Mouse (Mus musculus) heart, embryonic 10.5 days (tissue): ENCODE results near the gene Dhx16. TPM values are rescaled to one million over a fixed set of nuclear protein-coding genes. Genes with fewer than 3 reads are reported as not detected.

Experiments used
- DNase-seq: peaks from one replicate; pipeline ENCODE4 v3.0.0-alpha.2; 2017; ENCODE audit warnings: low spot score
- H3K27ac ChIP-seq: fragments of 300-500 bp; sonication (generic); 2 replicates; pipeline ENCODE4 v1.5.1; 2016; ENCODE audit warnings: mild to moderate bottlenecking
- H3K27me3 ChIP-seq: fragments of 300-500 bp; sonication (generic); 2 replicates; pipeline ENCODE4 v1.6.1; 2016; ENCODE audit warnings: mild to moderate bottlenecking; ENCODE audit not compliant: poor library complexity, insufficient read depth, severe bottlenecking
- H3K36me3 ChIP-seq: fragments of 300-500 bp; sonication (generic); 2 replicates; pipeline ENCODE4 v1.6.1; 2016; ENCODE audit warnings: mild to moderate bottlenecking, moderate library complexity
- H3K4me1 ChIP-seq: fragments of 300-500 bp; sonication (generic); 2 replicates; pipeline ENCODE4 v1.6.1; 2016; ENCODE audit warnings: mild to moderate bottlenecking
- H3K4me3 ChIP-seq: fragments of 300-500 bp; sonication (generic); 2 replicates; pipeline ENCODE4 v1.5.1; 2016; ENCODE audit warnings: mild to moderate bottlenecking, moderate library complexity
- H3K9me3 ChIP-seq: fragments of 300-500 bp; sonication (generic); 2 replicates; pipeline ENCODE4 v1.6.1; 2016; ENCODE audit warnings: mild to moderate bottlenecking, moderate library complexity
- WGBS: fragments of 180-500 bp; shearing (Covaris S2); methylation state at CpG from one replicate; pipeline ENCODE4 v1.1.7; 2016; 5-methylcytosine and 5-hydroxymethylcytosine counted together
- polyA plus RNA-seq: library from polyadenylated mRNA; unstranded; fragments of >200 nt; fragmentation: Nextera tagmentation; extraction: Ambion mirVana; gene quantifications from 2 replicates; pipeline ENCODE4 v1.2.1, GENCODE M21; 2016

Gene Dhx16
- polyA plus RNA-seq, 1 experiment from 2014 or later: 44.5 TPM

DNA sequence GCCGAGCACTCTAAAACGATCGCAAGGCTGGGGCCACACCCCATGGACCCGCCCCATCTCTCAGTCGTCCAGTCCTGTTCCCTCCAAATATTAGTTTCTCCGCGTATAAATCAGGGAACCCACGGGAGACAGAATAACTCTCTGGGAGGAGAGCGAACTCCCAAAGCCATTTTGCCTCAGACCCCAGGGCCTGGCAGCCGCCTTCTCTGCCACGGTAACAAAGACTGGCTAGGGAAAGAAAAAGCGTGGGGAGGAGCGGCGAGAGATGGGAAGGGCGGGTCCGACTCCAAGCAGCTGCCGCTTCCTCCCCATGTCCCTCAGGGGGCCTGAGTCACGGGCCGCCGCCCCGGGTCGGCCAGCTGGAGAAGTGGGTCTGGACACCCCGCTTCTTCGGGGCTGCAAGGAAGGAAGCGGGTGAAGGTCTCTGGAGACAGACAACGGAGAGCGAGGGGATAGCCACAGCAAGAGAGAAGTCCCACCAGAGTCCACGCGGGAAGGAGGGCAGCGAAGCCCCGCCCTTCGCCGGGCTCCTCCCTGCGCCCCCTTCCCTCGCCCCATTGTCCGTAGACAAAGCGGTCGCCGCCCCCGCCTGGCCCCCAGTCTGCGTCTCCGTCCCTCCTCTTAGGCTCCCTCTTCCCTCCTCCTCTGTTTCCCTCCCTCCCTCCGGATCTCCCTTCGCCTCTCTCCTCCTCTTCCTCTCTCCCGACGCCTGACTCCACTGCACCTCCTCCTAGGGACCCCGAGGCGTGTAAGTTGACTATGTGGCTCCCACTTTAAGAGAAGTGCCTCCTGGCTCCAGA is 13.9 kb upstream of the Dhx16 start, which contains the start of gene Ppp1r18:
Gene Ppp1r18, plus strand, starts transcription at position 113 of the 800 bp plus-strand sequence.
- Histone ChIP-seq H3K9me3 (no peaks in the 10 kb centered on the region), H3K4me1 (peaks cover 61% of the 10 kb centered on the region), H3K4me3 (peak within 1 kb of the TSS; percentile 71), H3K27me3 (no peaks in the 10 kb centered on the region), H3K36me3 (peaks cover 12% of the 10 kb centered on the region), H3K27ac (peak within 1 kb of the TSS; percentile 93)
- WGBS: under 1% methylated on average over 45 of the region's 48 CpGs
- peak; percentile 93 for DNase-seq

DNA sequence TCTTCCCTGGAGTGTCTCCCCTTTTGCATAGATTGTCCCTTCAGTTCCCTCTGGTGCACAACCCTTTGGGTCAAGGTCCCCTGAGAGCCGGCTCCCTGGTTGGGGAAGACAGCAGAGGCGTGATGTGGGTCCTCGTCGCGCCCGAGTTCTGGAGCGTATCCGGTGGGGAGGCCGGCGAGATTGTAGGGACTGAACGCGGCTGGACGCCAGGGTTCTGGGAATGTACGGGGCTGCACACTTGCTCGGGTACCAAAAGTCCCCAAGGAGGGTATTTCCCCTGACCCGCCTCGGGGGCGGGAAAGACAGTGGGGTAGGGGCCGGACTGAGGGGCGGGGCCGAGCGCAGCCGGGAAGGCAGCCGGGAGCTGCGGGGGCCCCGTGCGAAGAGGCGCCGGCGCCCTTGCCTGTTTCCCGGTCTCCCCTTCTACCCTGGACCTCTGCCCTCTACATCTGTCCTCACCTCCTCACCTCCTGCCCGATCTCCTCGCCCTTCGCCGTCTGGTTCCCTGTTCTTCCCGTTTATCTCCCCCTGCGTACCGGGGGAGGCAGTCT is 13.3 kb upstream of the Dhx16 start:
- no peaks in the 10 kb centered on the region for H3K9me3 ChIP-seq
- peaks cover 62% of the 10 kb centered on the region for H3K4me1 ChIP-seq
- H3K27me3 ChIP-seq: no peaks in the 10 kb centered on the region
- H3K36me3 ChIP-seq: peaks cover 19% of the 10 kb centered on the region
- peak overlapping the region; percentile 93 for H3K27ac ChIP-seq
- H3K4me3 ChIP-seq: peak overlapping the region; percentile 71
- under 1% methylated on average over 35 of the region's 38 CpGs for WGBS
- DNase-seq: peak; percentile 87

DNA sequence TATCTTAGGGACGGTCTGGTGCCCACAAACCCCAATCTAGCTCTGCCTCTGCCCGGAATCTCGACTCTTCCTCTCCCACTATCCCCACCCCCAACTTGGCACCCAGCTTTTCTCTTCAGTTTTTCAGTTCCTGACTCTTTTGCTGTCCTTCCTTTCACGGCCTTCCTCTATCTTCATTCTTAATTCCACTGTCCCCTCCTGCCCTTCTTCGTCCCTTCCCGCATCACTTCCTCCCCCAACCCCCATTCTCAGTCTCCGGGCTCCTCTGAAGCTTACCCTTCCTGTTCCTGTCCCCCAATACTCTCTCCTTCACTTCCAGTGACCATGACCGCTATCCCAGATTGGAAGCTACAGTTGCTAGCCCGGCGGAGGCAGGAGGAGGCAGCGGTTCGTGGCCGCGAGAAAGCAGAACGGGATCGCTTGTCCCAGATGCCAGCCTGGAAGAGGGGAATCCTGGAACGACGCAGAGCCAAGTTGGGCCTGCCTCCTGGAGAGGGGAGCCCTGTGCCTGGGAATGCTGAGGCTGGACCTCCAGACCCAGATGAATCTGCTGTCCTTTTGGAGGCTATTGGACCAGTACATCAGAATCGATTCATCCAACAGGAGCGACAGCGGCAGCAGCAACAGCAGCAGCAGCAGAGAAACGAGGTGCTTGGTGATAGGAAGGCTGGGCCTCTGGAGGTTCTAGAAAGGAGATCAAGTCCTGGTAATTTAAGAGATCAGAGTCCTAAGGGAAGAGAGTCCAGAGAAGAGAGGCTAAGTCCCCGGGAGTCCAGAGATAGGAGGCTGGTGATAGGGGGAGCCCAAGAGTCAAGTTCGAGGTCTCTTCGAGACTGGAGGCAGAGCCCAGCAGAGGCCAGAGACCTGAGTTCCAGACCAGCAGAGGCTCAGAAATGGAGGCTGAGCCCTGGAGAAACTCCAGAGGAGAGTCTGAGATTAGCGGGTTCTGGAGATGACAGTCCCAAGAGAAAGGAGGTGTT is 12.4 kb upstream of the Dhx16 start:
- DNase-seq: peak; percentile 75
- H3K9me3 ChIP-seq: no peaks in the 10 kb centered on the region
- H3K27ac ChIP-seq: peak overlapping the region; percentile 93
- H3K4me3 ChIP-seq: peak overlapping the region; percentile 71
- H3K27me3 ChIP-seq: no peaks in the 10 kb centered on the region
- peaks cover 62% of the 10 kb centered on the region for H3K4me1 ChIP-seq
- H3K36me3 ChIP-seq: peaks cover 23% of the 10 kb centered on the region
- WGBS: 8% methylated on average over 26 of the region's 26 CpGs

DNA sequence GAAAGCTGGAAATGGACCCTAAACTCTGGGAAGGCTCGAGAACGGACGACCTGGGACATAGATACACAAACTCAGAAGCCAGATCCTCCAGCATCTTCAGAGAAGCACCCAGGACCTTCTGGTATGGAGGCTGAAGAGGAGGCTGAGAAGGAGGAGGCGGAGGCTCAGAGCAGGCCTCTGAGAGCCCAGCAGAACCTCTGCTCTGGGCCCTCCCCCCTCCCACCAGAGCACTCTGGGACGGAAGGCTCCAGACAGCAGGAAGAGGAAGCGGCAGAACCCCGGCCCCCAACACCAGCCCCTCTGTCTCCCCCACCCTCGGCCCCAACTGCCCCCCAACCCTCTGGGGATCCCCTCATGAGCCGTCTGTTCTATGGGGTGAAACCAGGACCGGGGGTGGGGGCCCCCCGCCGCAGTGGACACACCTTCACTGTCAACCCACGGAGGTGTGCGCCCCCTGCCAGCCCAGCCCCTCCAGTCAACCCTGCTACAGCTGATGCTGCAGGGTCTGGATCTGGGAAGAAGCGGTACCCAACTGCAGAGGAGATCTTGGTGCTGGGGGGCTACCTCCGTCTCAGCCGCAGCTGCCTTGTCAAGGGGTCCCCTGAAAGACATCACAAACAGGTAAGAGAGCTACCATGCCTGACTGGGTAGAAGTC is 11.3 kb upstream of the Dhx16 start:
- no peak for DNase-seq
- 28% methylated on average over 17 of the region's 17 CpGs for WGBS
- Histone ChIP-seq H3K4me3 (peak overlapping the region; percentile 71), H3K9me3 (no peaks in the 10 kb centered on the region), H3K4me1 (peaks cover 66% of the 10 kb centered on the region), H3K27me3 (no peaks in the 10 kb centered on the region), H3K27ac (peak overlapping the region; percentile 93), H3K36me3 (peaks cover 30% of the 10 kb centered on the region)

DNA sequence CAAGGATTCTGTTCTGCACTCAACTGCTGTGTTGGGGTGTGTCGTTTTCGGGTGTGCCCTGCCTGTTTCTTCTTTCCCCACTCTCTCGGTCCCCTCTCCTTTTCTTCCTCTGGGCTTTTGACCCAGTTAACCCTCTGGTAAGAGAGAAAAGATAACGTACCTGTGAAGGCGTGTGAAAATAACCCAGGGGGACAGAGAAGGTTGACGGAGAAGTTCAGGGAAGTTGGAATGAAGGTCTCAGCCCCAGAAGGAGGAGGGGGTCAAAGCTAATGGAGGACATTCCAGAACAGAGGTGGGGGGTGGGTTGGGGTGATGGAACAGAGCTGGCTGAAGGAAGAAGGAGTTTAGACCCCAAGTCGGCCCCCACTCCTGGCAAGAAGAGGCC is 10.7 kb upstream of the Dhx16 start:
- peak overlapping the region; percentile 71 for H3K4me3 ChIP-seq
- H3K4me1 ChIP-seq: peaks cover 69% of the 10 kb centered on the region
- H3K9me3 ChIP-seq: no peaks in the 10 kb centered on the region
- peak overlapping the region; percentile 93 for H3K27ac ChIP-seq
- H3K27me3 ChIP-seq: no peaks in the 10 kb centered on the region
- no peak for DNase-seq
- peaks cover 35% of the 10 kb centered on the region for H3K36me3 ChIP-seq
- WGBS: 3% methylated on average over 7 of the region's 7 CpGs

GRCm38 (mm10) chr17:35869346-35870067 is 10.1 kb upstream of the Dhx16 start:
- H3K36me3 ChIP-seq: peaks cover 40% of the 10 kb centered on the region
- peak overlapping the region; percentile 71 for H3K4me3 ChIP-seq
- H3K9me3 ChIP-seq: no peaks in the 10 kb centered on the region
- peaks cover 69% of the 10 kb centered on the region for H3K4me1 ChIP-seq
- peak; percentile 85 for DNase-seq
- H3K27ac ChIP-seq: peak overlapping the region; percentile 93
- WGBS: 7% methylated on average over 7 of the region's 7 CpGs
- H3K27me3 ChIP-seq: no peaks in the 10 kb centered on the region

- Histone ChIP-seq H3K9me3 (no peaks in the 10 kb centered on the region), H3K27ac (peak overlapping the region; percentile 93), H3K36me3 (peaks cover 49% of the 10 kb centered on the region), H3K27me3 (no peaks in the 10 kb centered on the region), H3K4me1 (peaks cover 65% of the 10 kb centered on the region), H3K4me3 (peak overlapping the region; percentile 71)
- WGBS: 51% methylated on average over 9 of the region's 9 CpGs
- no peak for DNase-seq
Measured at GRCm38 (mm10) chr17:35870151-35870883, 9.3 kb upstream of the Dhx16 start.

- H3K4me1 ChIP-seq: peaks cover 65% of the 10 kb centered on the region
- WGBS: 66% methylated on average over 8 of the region's 8 CpGs
- no peaks in the 10 kb centered on the region for H3K27me3 ChIP-seq
- H3K27ac ChIP-seq: peak overlapping the region; percentile 93
- H3K4me3 ChIP-seq: peak overlapping the region; percentile 71
- H3K36me3 ChIP-seq: peaks cover 54% of the 10 kb centered on the region
- no peaks in the 10 kb centered on the region for H3K9me3 ChIP-seq
- DNase-seq: no peak
Measured at GRCm38 (mm10) chr17:35870884-35871696, 8.5 kb upstream of the Dhx16 start.

DNA sequence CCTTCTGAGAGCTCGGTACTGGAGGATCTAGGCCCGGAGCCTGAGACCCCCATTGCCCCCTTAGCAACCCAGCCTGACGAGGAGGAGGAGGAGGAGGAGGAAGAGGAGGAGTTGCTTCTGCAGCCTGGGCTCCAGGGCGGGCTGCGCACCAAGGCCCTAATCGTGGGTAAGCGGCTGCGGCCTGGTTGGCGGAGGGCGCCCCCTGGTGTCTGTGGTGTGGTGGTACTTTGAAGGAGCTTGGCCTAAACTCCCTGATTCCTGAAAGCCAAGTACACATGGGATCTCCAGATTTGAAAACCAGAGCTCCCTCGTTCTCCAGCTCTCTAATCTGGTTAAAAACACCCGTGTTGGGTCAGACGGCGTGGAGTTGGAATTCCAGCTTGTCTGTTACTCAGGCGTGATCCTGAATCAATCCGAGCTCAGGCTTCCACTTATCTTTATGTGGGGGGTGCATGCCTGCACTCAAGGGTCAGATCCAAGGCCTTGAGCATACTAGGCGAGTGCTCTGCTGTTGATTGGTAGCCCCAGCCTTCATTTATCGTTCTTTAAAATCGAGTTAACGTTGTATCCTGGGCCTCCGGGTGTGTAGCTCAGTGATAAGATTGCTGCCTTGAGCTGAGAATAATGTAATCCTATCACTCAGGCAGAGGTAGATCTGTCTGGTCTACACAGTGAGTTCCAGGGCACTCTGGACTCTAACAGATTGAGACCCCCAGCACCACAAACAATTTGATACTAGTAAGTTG is 5.7 kb upstream of the Dhx16 start:
- Histone ChIP-seq H3K27me3 (no peaks in the 10 kb centered on the region), H3K4me1 (peaks cover 45% of the 10 kb centered on the region), H3K27ac (0 out of 2 replicates have a peak overlapping the region, but pooled peaks have one; percentile 42), H3K4me3 (peak overlapping the region; percentile 41), H3K36me3 (peaks cover 51% of the 10 kb centered on the region), H3K9me3 (no peaks in the 10 kb centered on the region)
- WGBS: 24% methylated on average over 21 of the region's 21 CpGs
- peak; percentile 93 for DNase-seq

GRCm38 (mm10) chr17:35874721-35875120 is 4.9 kb upstream of the Dhx16 start:
- Histone ChIP-seq H3K4me1 (peaks cover 37% of the 10 kb centered on the region), H3K4me3 (no peak overlapping the region; the same call in 1 of the 2 replicates), H3K36me3 (peaks cover 51% of the 10 kb centered on the region), H3K9me3 (no peaks in the 10 kb centered on the region), H3K27me3 (no peaks in the 10 kb centered on the region), H3K27ac (no peak overlapping the region)
- DNase-seq: no peak
- WGBS: 86% methylated on average over 6 of the region's 6 CpGs
